Mouse (Mus musculus) thymus, adult 2 months (tissue): Measurements from ENCODE around the gene Ireb2. TPM values are rescaled to one million over a fixed set of nuclear protein-coding genes. Genes with fewer than 3 reads are reported as not detected.
A peak's percentile ranks its signal among the peaks of the same experiment; 100 is the strongest.
"Not testable (repeated sequence)": the region's sequence is repeated elsewhere in the genome, so short reads cannot be mapped to it uniquely, and the experiment has no call there.

Experiments used
- DNase-seq: peaks from one replicate; pipeline ENCODE4 v3.0.0; 2021
- H3K27ac ChIP-seq: fragments of 200-500 bp; 2 replicates; pipeline ENCODE4 v1.5.1; 2012; ENCODE audit warnings: low read length, control low read depth; ENCODE audit not compliant: control insufficient read depth, insufficient read depth
- H3K27me3 ChIP-seq: fragments of 200-500 bp; 2 replicates; pipeline ENCODE4 v1.6.1; 2012; ENCODE audit warnings: mild to moderate bottlenecking, low read length, moderate library complexity, mixed read lengths; ENCODE audit not compliant: control insufficient read depth, insufficient read depth
- H3K36me3 ChIP-seq: fragments of 200-500 bp; 2 replicates; pipeline ENCODE4 v1.6.1; 2012; ENCODE audit warnings: mild to moderate bottlenecking, low read length, moderate library complexity; ENCODE audit not compliant: control insufficient read depth, insufficient read depth
- H3K4me1 ChIP-seq: fragments of 200-500 bp; replicated peaks from 2 replicates; pipeline ENCODE4 v1.6.1; 2012; ENCODE audit warnings: low read length; ENCODE audit not compliant: control insufficient read depth, insufficient read depth
- H3K4me3 ChIP-seq: fragments of 200-500 bp; 2 replicates; pipeline ENCODE4 v1.5.1; 2012; ENCODE audit warnings: mild to moderate bottlenecking, low read length, control low read depth, moderate library complexity; ENCODE audit not compliant: control insufficient read depth, insufficient read depth
- CTCF ChIP-seq: fragments of 200-500 bp; IDR thresholded peaks from 2 replicates; pipeline ENCODE4 v1.5.1; 2012; ENCODE audit warnings: mild to moderate bottlenecking, control low read depth, low read length, moderate library complexity, borderline replicate concordance; ENCODE audit not compliant: control insufficient read depth, poor library complexity, insufficient read depth; ENCODE audit errors: extremely low read depth
- POLR2A ChIP-seq: fragments of 200-500 bp; IDR thresholded peaks from 2 replicates; pipeline ENCODE4 v1.6.1; 2012; ENCODE audit warnings: mild to moderate bottlenecking, low read length, control low read depth, moderate library complexity; ENCODE audit not compliant: control insufficient read depth, poor library complexity, insufficient read depth; ENCODE audit errors: extremely low read depth
- WGBS: fragments of 180-500 bp; shearing (Covaris S2); methylation state at CpG from one replicate; pipeline ENCODE4 v1.1.7; 2018; 5-methylcytosine and 5-hydroxymethylcytosine counted together
- polyA plus RNA-seq: library from polyadenylated mRNA; depleted of rRNA; stranded (reverse); fragments of >200 nt; gene quantifications from 2 replicates; pipeline ENCODE4 v1.2.3, GENCODE M21; 2012; rRNA removed

Ireb2 gene
- polyA plus RNA-seq, result 8.9 and 11.5 TPM in 2 replicates

DNA sequence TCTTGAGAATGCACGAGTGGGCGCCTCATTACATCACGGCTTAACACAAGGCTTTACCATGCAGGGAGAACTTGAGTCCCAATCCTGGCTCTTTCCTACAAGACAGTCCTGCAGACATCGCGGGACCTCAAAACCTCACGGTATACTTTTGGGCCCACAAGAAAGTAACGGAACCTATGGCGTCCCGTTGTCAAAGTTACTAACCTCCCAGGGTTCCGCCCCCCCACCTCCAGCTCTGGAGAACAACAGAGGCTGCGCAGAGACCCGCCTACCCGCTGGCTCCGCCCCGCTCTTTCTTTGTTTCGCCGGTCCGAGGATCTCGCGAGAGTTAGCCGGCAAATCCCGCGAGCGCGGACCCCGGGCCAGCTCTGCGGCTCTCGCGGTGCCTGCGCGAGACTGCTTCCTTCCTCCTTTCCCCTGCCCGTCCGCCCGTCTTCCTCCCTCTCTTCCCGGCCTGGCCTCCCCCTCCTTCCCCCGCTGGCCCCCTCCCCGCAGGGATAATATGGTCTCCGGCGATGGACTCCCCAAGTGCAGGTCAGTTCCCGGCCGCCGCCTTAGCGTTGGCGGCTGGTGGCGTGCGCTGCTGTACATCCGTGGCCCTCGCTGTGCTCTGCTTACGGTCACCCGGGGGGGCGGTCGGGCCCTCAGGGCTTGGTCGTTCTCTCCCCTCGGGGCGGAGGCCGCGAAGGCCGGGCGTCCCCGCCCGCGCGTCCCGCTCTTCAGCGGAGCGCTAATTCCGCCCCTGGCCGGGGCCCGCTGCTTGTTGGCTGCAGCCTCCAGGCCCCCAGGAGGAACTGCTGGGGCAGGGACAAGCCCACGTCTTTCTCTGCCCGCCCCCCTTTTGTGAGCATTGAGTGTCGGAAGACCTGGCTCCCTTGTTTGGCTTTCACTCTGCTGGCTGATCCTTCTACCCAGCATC, at the start of gene Ireb2:
Ireb2 (plus strand) TSS at position 427 of the 919 bp plus-strand sequence.
- Histone ChIP-seq H3K4me3 (peak within 1 kb of the TSS; percentile 86), H3K36me3 (peaks cover 21% of the 10 kb centered on the region), H3K27ac (no peak within 1 kb of the TSS), H3K4me1 (peaks cover 4% of the 10 kb centered on the region), H3K27me3 (no peaks in the 10 kb centered on the region)
- peak; percentile 100 for DNase-seq
- TF ChIP-seq CTCF (0 out of 2 replicates have a peak, but pooled peaks have one; percentile 8), POLR2A (peak; percentile 52; the same call in 1 of the 2 replicates)
- WGBS, result 1% methylated on average over 72 of the region's 72 CpGs

DNA sequence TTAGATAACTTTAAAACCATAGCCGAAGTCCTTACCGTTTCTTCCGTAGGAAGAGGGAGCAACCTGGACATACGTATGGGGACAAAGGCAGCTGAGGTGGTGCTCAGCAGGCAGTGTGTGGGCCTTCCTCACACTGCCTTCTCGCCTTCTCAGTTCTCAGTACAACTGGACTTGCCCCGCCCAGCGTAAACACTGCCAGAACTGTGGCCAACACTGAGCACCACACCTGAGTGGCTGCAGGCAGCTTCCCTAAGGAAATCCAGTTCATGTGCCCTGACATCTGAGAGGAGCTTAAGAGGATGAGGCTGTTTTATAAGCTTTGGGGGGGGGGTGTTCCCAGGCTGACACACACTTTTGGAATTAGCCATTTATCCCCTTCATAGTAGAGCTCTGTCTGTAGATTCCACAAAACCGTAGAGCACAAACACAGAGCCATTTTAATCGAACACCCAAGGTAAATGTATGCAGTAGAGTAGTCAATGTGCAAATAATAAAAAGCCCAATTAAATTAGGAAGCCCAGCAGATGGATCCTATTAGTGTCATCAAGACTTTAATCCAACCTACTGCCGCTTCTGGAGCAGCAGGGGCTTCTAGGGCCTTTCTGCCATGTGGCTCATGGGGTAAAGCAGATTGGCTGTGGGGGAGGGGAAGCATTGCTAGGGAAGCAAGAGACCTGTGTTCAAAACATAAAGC, 46.9 kb upstream of the Ireb2 start:
- no peak for DNase-seq
- WGBS, result 89% methylated on average over 10 of the region's 10 CpGs

DNA sequence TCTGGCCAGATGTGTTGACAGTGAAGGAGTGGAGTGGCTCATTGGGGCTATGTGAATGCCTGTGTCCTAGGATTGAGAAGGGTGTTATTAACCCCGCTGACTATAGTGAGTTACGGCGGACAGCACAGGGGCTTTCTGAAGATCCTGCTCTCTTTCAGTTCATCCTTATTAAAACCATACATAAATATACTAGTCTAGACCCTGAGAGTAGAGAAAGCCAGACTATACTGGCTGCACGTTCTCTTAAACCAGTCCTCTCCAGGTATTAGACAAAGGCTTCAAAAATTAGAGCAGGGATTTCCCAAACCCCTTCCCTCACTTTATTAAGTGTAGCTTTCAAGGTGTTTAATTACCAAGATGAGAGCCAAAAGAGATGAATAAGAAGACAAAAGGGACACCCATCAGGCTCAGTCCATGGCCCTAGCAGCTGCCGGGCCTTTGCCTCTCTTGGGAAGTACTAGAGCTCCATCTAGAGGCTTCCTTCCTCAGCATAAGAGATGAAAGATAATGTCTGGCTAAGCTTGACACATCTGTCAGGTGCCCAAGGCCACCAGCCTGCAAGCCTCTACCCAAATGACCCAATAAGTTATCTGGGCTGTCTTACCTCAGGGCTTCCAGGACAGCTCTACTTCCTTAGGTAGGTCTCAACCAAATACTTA, 42.0 kb upstream of the Ireb2 start:
- H3K27me3 ChIP-seq, result no peaks in the 10 kb centered on the region
- TF ChIP-seq CTCF (no peak), POLR2A (no peak)
- H3K27ac ChIP-seq, result no peak overlapping the region
- DNase-seq, result peak; percentile 21
- no peaks in the 10 kb centered on the region for H3K36me3 ChIP-seq
- 67% methylated on average over 5 of the region's 5 CpGs for WGBS
- H3K4me1 ChIP-seq, result no peaks in the 10 kb centered on the region
- no peak overlapping the region for H3K4me3 ChIP-seq

More for the DNA sequence above, 46.9 kb upstream of the Ireb2 start:
- no peaks in the 10 kb centered on the region for H3K36me3 ChIP-seq
- TF ChIP-seq CTCF (no peak), POLR2A (no peak)
- H3K4me3 ChIP-seq, result no peak overlapping the region
- H3K27me3 ChIP-seq, result no peaks in the 10 kb centered on the region
- H3K4me1 ChIP-seq, result no peaks in the 10 kb centered on the region
- no peak overlapping the region for H3K27ac ChIP-seq

DNA sequence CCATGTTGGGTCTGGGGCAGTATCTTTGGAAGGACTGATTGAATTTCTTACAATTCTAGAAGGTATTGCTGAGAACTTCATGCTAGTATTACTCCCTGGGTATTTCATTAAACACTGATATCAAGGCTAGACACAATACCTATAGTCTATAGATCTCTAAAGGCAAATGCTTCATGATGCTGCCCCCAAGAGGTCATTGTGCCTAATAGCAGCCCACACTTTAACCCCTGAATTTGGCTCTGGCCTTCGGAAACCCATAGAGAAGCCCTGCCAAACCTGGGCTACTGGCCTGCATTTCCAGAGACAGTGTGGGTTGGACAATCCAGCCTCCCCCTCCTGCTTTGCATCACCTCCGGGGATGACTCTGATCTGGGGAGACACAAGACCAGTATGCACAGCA, 33.8 kb upstream of the Ireb2 start:
- no peak for TF ChIP-seq POLR2A
- TF ChIP-seq CTCF, result no peak
- no peak for DNase-seq
- WGBS, result 45% methylated on average over 2 of the region's 2 CpGs
- no peaks in the 10 kb centered on the region for H3K4me1 ChIP-seq
- H3K27ac ChIP-seq, result no peak overlapping the region
- H3K27me3 ChIP-seq, result no peaks in the 10 kb centered on the region
- no peak overlapping the region for H3K4me3 ChIP-seq
- H3K36me3 ChIP-seq, result no peaks in the 10 kb centered on the region

DNA sequence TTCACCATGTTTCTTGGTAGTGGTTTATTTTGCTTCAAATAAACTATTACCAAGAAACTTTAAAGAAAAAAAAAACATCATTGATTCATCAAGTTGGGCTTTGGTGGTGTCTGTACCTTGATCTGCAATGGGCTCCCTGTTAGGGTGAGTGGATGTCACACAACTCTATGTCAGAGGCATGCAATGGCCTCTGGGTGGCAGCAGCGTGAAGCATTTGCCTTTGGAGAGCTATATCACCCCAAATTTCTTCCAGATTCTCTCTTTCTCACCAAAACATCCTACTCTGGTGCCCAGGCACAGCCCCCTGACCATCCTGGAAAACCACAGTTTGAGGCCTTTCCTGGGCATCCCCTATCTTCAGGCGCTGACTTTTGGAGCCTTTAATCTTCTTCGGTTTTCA, 33.0 kb upstream of the Ireb2 start:
- 47% methylated on average over 3 of the region's 3 CpGs for WGBS
- Histone ChIP-seq H3K4me1 (no peaks in the 10 kb centered on the region), H3K27ac (no peak overlapping the region), H3K36me3 (no peaks in the 10 kb centered on the region), H3K27me3 (no peaks in the 10 kb centered on the region), H3K4me3 (no peak overlapping the region)
- peak; percentile 44 for DNase-seq
- TF ChIP-seq POLR2A (no peak), CTCF (no peak)

DNA sequence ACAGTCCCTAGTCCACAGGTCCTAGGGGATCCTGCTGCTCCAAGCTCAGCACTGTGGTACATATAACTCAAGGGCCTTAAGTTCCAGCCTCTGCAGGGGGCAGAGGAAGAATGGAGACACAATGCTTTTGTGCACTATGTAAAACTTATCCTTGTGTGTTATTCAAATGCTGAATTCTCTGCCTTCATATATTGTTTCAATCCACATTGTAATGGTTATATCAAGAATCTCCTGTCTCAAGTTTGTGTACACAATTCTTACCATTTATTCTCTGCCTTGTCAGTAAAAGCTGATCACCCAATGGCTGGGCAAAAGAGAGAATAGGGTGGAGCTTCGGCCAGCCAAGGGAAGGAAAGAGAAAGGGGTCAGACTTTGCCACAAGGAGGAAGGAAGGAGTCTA, 29.8 kb upstream of the Ireb2 start:
- Histone ChIP-seq H3K4me3 (no peak overlapping the region), H3K27ac (no peak overlapping the region), H3K4me1 (no peaks in the 10 kb centered on the region), H3K27me3 (no peaks in the 10 kb centered on the region), H3K36me3 (no peaks in the 10 kb centered on the region)
- 33% methylated on average over 1 of the region's 1 CpGs for WGBS
- DNase-seq, result no peak
- TF ChIP-seq POLR2A (no peak), CTCF (no peak)

DNA sequence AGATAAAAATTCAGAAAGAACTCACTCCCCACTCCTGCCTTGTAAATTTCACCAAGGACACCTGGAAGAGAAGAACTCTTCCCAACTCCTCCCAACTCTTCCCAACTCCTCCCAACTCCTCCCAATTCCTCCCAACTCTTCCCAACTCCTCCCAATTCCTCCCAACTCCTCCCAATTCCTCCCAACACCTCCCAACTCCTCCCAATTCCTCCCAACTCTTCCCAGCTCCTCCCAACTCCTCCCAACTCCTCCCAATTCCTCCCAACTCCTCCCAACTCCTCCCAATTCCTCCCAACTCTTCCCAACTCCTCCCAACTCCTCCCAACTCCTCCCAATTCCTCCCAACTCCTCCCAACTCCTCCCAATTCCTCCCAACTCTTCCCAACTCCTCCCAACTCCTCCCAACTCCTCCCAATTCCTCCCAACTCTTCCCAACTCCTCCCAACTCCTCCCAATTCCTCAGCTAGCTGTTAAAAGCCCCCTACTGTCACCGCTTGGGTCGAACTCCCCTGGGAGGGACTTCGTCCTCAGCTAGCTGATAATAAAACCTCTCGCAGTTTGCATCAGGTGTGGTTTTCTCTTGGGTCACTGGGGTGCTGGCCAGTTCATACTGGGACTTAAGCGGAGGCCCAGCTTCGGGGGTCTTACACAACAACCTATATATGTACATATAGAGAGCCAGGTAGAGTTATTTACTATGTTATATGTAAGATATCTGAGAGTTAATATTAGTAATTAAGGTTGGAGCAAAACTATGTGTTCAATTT, 27.5 kb upstream of the Ireb2 start:
- 92% methylated on average over 6 of the region's 6 CpGs for WGBS
- not testable (repeated sequence) for H3K4me3 ChIP-seq, H3K36me3 ChIP-seq, H3K4me1 ChIP-seq, H3K27ac ChIP-seq, H3K27me3 ChIP-seq, DNase-seq
